Mouse (Mus musculus): ENCODE measurements around the gene Ddah1.

GRCm38 (mm10) chr3:145855299-145855698 lies 96.8 kb downstream of the Ddah1 start:
- TF ChIP-seq CTCF (IDR thresholded peaks at IDR 0.05; ENCODE audit: low read depth, low read length), result no peak
- no peak for TF ChIP-seq POLR2A (IDR thresholded peaks at IDR 0.05; ENCODE audit: extremely low read depth, insufficient read depth, low read length)
